Mouse (Mus musculus) liver, postnatal 0 days (tissue): Measurements from ENCODE around the gene Mto1.

Experiments used
- CTCF ChIP-seq: sonication (generic); IDR thresholded peaks from 2 replicates; pipeline ENCODE4 v1.5.1; 2016; ENCODE audit warnings: antibody characterized with exemption, low read depth
- EP300 ChIP-seq: IDR thresholded peaks from 2 replicates; pipeline ENCODE4 v1.6.1; 2016; ENCODE audit warnings: antibody characterized with exemption, low read depth, mild to moderate bottlenecking

DNA sequence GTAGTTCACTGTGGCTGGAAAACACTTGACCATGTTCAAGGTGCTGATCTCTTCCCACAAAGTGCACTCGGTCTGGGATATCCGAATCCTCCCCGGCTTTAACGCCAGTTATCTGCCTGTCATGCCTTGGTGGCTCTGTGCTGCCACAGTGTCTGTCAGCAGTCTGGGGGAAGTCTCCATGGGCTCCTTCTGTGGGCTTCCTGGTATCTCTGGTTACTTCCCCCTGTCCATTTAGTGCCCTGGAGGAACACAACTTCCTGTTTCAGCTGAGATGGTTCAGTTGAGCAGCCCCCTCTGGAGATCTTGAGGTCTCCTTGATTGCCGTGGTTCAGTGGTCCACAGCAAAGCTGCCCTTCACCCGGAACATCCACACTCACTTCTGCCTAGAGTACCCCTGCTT lies 19.8 kb upstream of the Mto1 start:
- TF ChIP-seq CTCF (no peak), EP300 (no peak)
